Mouse (Mus musculus): Measurements from ENCODE around the gene Olfr1359. TPM values are rescaled to one million over a fixed set of nuclear protein-coding genes. Genes with fewer than 3 reads are reported as not detected.
"Not testable (repeated sequence)": the region's sequence is repeated elsewhere in the genome, so short reads cannot be mapped to it uniquely, and the experiment has no call there.

The Olfr1359 gene
- total RNA-seq (2015) (not detected in 2 replicates), total RNA-seq (2017) (not detected in 2 replicates)

- ATAC-seq (replicated peaks; ENCODE audit: poor library complexity), result no peak
These were observed at the start of gene Olfr1359 for GRCm38 (mm10) chr13:21697811-21698210. Gene Olfr1359 (plus strand): TSS chr13:21698111.

- no peak for ATAC-seq (replicated peaks; ENCODE audit: poor library complexity)
These were observed 34.6 kb upstream of the Olfr1359 start, which contains the start of gene Olfr1361 for GRCm38 (mm10) chr13:21663286-21663685. Gene Olfr1361 (minus strand): TSS chr13:21663386.

- no peak for ATAC-seq (replicated peaks; ENCODE audit: poor library complexity)
These were observed 20.6 kb upstream of the Olfr1359 start, which contains the start of gene Olfr1360 for GRCm38 (mm10) chr13:21677305-21677704. Gene Olfr1360 (minus strand): TSS chr13:21677405.

GRCm38 (mm10) chr13:21706669-21707068, 8.8 kb downstream of the Olfr1359 start:
- no peak for ATAC-seq (replicated peaks; ENCODE audit: poor library complexity)

GRCm38 (mm10) chr13:21710031-21710711, 12.3 kb downstream of the Olfr1359 start:
- ATAC-seq (replicated peaks; ENCODE audit: poor library complexity), result peak; percentile 85

- ATAC-seq (replicated peaks; ENCODE audit: poor library complexity), result peak; percentile 40
These were observed 13.1 kb downstream of the Olfr1359 start for GRCm38 (mm10) chr13:21710821-21711525.

- peak; percentile 8; the same call in 1 of the 2 replicates for ATAC-seq (replicated peaks; ENCODE audit: poor library complexity)
These were observed 13.8 kb downstream of the Olfr1359 start for GRCm38 (mm10) chr13:21711698-21712097.

- ATAC-seq (replicated peaks; ENCODE audit: poor library complexity), result peak; percentile 22
These were observed 16.8 kb downstream of the Olfr1359 start for GRCm38 (mm10) chr13:21714725-21715124.

- ATAC-seq (replicated peaks; ENCODE audit: poor library complexity), result 0 out of 2 replicates have a peak, but pooled peaks have one; percentile 8
These were observed 17.4 kb downstream of the Olfr1359 start for GRCm38 (mm10) chr13:21715131-21715863.

- peak; percentile 75 for ATAC-seq (replicated peaks; ENCODE audit: poor library complexity)
These were observed 18.1 kb downstream of the Olfr1359 start, which contains the start of the genes Hist1h2bl and Hist1h2ai for GRCm38 (mm10) chr13:21715864-21716539. Gene Hist1h2bl (minus strand): TSS chr13:21716143. Gene Hist1h2ai (plus strand): TSS chr13:21716422.

- peak; percentile 28 for ATAC-seq (replicated peaks; ENCODE audit: poor library complexity)
These were observed 18.9 kb downstream of the Olfr1359 start for GRCm38 (mm10) chr13:21716540-21717391.

- ATAC-seq (replicated peaks; ENCODE audit: poor library complexity), result peak; percentile 32
These were observed 19.8 kb downstream of the Olfr1359 start, which contains the start of gene Hist1h3h for GRCm38 (mm10) chr13:21717397-21718357. Gene Hist1h3h (plus strand): TSS chr13:21717659.

GRCm38 (mm10) chr13:21718381-21719080, 20.6 kb downstream of the Olfr1359 start:
- ATAC-seq (replicated peaks; ENCODE audit: poor library complexity), result no peak

- not testable (repeated sequence) for ATAC-seq (replicated peaks; ENCODE audit: poor library complexity)
These were observed 23.3 kb downstream of the Olfr1359 start for GRCm38 (mm10) chr13:21721107-21721756.

- ATAC-seq (replicated peaks; ENCODE audit: poor library complexity), result peak; percentile 87
These were observed 24.0 kb downstream of the Olfr1359 start, which contains the start of gene Hist1h2bm for GRCm38 (mm10) chr13:21721757-21722372. Gene Hist1h2bm (plus strand): TSS chr13:21722044.

- ATAC-seq (replicated peaks; ENCODE audit: poor library complexity), result peak; percentile 26; the same call in 1 of the 2 replicates
These were observed 24.5 kb downstream of the Olfr1359 start for GRCm38 (mm10) chr13:21722373-21722925.
